9 mouse cellular contexts compared by ENCODE assay signal in the genomic region with DNA sequence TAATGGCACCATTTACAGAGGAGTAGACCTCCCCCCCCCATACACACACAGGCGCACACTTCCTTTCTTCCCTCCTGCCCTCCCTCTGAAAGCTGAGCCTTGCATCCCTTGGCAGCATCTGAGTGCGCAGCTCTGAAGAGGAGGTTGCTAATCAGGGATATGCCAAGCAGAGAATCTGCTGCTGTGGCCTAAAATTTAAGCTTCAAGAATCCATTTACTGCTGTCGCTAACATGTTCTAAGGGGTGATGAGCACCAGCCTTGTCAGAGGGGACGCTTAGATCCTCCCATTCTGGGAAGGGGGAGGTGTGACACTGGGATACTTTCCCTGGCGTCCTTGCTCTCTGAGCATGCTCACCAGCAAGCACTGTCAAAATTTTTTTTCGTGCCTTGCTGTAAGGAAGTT.
DNase-seq lines count a peak whose midpoint lies in the region.
"Had no signal": no experiment of that assay in that cellular context is flagged by ENCODE, and none has a peak within 500 bp of the region (broad histone marks: within the 10 kb centered on the region; RNA-seq: fewer than 3 reads in every experiment).

No protein-coding gene starts in this region.

- peak; percentile 52 for DNase-seq in layer of hippocampus, adult 11-12 months (ENCODE audit: low spot score)
- DNase-seq in layer of hippocampus, adult 9-10 months (ENCODE audit: low spot score): no peak
- peak; percentile 47 to 52 for DNase-seq in frontal cortex, postnatal 14 days (ENCODE audit: low spot score in 2 of 2)
- DNase-seq in left cerebral cortex, postnatal 14 days (ENCODE audit: low spot score in 2 of 2): peak; percentile 61 to 83
- DNase-seq in right cerebral cortex, postnatal 10 days (ENCODE audit: low spot score in 2 of 2): peak; percentile 65 to 82
- DNase-seq in heart, embryonic 10.5 days (ENCODE audit: low spot score): no peak
- no peak for DNase-seq in limb, embryonic 10.5 days (ENCODE audit: low spot score)
- no peak for DNase-seq in kidney, adult 9 months
- DNase-seq: thymus, adult 18-20 months had no signal

- H3K9me3 ChIP-seq in heart, embryonic 10.5 days: no peaks in the 10 kb centered on the region
- H3K9me3 ChIP-seq in limb, embryonic 10.5 days (replicated peaks): no peaks in the 10 kb centered on the region

- WGBS in heart, embryonic 10.5 days: 79% methylated on average over 6 of the region's 6 CpGs
- 85% methylated on average over 6 of the region's 6 CpGs for WGBS in limb, embryonic 10.5 days

- no peak overlapping the region for H3K27ac ChIP-seq in heart, embryonic 10.5 days
- no peak overlapping the region for H3K27ac ChIP-seq in limb, embryonic 10.5 days

- H3K4me1 ChIP-seq in heart, embryonic 10.5 days: no peaks in the 10 kb centered on the region
- H3K4me1 ChIP-seq in limb, embryonic 10.5 days: no peaks in the 10 kb centered on the region

- H3K27me3 ChIP-seq in heart, embryonic 10.5 days (ENCODE audit: insufficient read depth, poor library complexity, severe bottlenecking): no peaks in the 10 kb centered on the region
- no peaks in the 10 kb centered on the region for H3K27me3 ChIP-seq in limb, embryonic 10.5 days (ENCODE audit: low read depth, poor library complexity, severe bottlenecking)

- intact Hi-C loops in left cerebral cortex, postnatal 14 days (cut with DNase I): loop anchor here (5.0 to 10.0 kb wide), 2 partner anchors 155 to 213 kb away; no protein-coding TSS in a partner anchor

- H3K36me3 ChIP-seq in heart, embryonic 10.5 days: peaks cover 34% of the 10 kb centered on the region
- peaks cover 54% of the 10 kb centered on the region for H3K36me3 ChIP-seq in limb, embryonic 10.5 days

- H3K4me3 ChIP-seq in heart, embryonic 10.5 days: no peak overlapping the region
- H3K4me3 ChIP-seq in limb, embryonic 10.5 days: no peak overlapping the region

Comparison
In these comparisons a context has a peak if more than half of its experiments do, and no peak if none do; other contexts are left out.
1. DNase-seq: peak in layer of hippocampus, adult 11-12 months (single experiment), frontal cortex, postnatal 14 days (2 of 2), left cerebral cortex, postnatal 14 days (2 of 2) and right cerebral cortex, postnatal 10 days (2 of 2); none in layer of hippocampus, adult 9-10 months (single experiment), heart, embryonic 10.5 days (single experiment), limb, embryonic 10.5 days (single experiment) and kidney, adult 9 months (single experiment).